Mouse (Mus musculus): ENCODE results near the gene Mtor. TPM values are rescaled to one million over a fixed set of nuclear protein-coding genes. Genes with fewer than 3 reads are reported as not detected.
A peak's percentile ranks its signal among the peaks of the same experiment; 100 is the strongest.

Gene Mtor
- polyA plus RNA-seq, 2 experiments: 18.0 to 18.5 TPM

GRCm38 (mm10) chr4:148428544-148428943, 19.9 kb upstream of the Mtor start:
- 84% methylated on average over 5 of the region's 5 CpGs for WGBS
- Histone ChIP-seq H3K9ac (ENCODE audit: low read depth, low read length, severe bottlenecking) (no peak overlapping the region), H3K4me3 (replicated peaks; ENCODE audit: low read length) (no peak overlapping the region), H3K27ac (replicated peaks; ENCODE audit: low read depth, low read length) (no peak overlapping the region), H3K9me3 (ENCODE audit: control insufficient read depth, low read length) (no peaks in the 10 kb centered on the region), H3K4me2 (replicated peaks; ENCODE audit: low read depth, low read length, severe bottlenecking) (no peak overlapping the region), H3K27me3 (ENCODE audit: control insufficient read depth, insufficient read depth, low read length) (no peaks in the 10 kb centered on the region), H3K4me1 (ENCODE audit: control insufficient read depth, insufficient read depth, low read length) (peaks cover 3% of the 10 kb centered on the region; the same call in 1 of the 2 replicates), H3K36me3 (ENCODE audit: control insufficient read depth, insufficient read depth, low read length) (0 out of 2 replicates have a peak, but pooled peaks cover 4% of the 10 kb centered on the region)
- no peak for DNase-seq (ENCODE audit: low spot score)
- no peak for ATAC-seq (ENCODE audit: low FRiP score, low read depth)
- TF ChIP-seq POLR2A (IDR thresholded peaks at IDR 0.05; ENCODE audit: borderline replicate concordance, extremely low read depth, insufficient read depth, insufficient read length): no peak

- H3K36me3 ChIP-seq (ENCODE audit: control insufficient read depth, insufficient read depth, low read length): 0 out of 2 replicates have a peak, but pooled peaks cover 4% of the 10 kb centered on the region
- ATAC-seq (ENCODE audit: low FRiP score, low read depth): no peak
- H3K9me3 ChIP-seq (ENCODE audit: control insufficient read depth, low read length): no peaks in the 10 kb centered on the region
- 81% methylated on average over 11 of the region's 11 CpGs for WGBS
- H3K9ac ChIP-seq (ENCODE audit: low read depth, low read length, severe bottlenecking): no peak overlapping the region
- H3K4me1 ChIP-seq (ENCODE audit: control insufficient read depth, insufficient read depth, low read length): peaks cover 3% of the 10 kb centered on the region; the same call in 1 of the 2 replicates
- TF ChIP-seq POLR2A (IDR thresholded peaks at IDR 0.05; ENCODE audit: borderline replicate concordance, extremely low read depth, insufficient read depth, insufficient read length): no peak
- H3K27ac ChIP-seq (replicated peaks; ENCODE audit: low read depth, low read length): no peak overlapping the region
- H3K4me2 ChIP-seq (replicated peaks; ENCODE audit: low read depth, low read length, severe bottlenecking): no peak overlapping the region
- H3K27me3 ChIP-seq (ENCODE audit: control insufficient read depth, insufficient read depth, low read length): no peaks in the 10 kb centered on the region
- no peak overlapping the region for H3K4me3 ChIP-seq (replicated peaks; ENCODE audit: low read length)
- DNase-seq (ENCODE audit: low spot score): no peak
These were observed 19.3 kb upstream of the Mtor start for GRCm38 (mm10) chr4:148429121-148429520.

- no peaks in the 10 kb centered on the region for H3K9me3 ChIP-seq (ENCODE audit: control insufficient read depth, low read length)
- 0 out of 2 replicates have a peak, but pooled peaks cover 4% of the 10 kb centered on the region for H3K36me3 ChIP-seq (ENCODE audit: control insufficient read depth, insufficient read depth, low read length)
- H3K4me2 ChIP-seq (replicated peaks; ENCODE audit: low read depth, low read length, severe bottlenecking): no peak overlapping the region
- 16% methylated on average over 6 of the region's 6 CpGs for WGBS
- H3K27me3 ChIP-seq (ENCODE audit: control insufficient read depth, insufficient read depth, low read length): no peaks in the 10 kb centered on the region
- ATAC-seq (ENCODE audit: low FRiP score, low read depth): peak; percentile 62; the same call in 1 of the 2 replicates
- peak; percentile 77 for DNase-seq (ENCODE audit: low spot score)
- no peak for TF ChIP-seq POLR2A (IDR thresholded peaks at IDR 0.05; ENCODE audit: borderline replicate concordance, extremely low read depth, insufficient read depth, insufficient read length)
- no peak overlapping the region for H3K4me3 ChIP-seq (replicated peaks; ENCODE audit: low read length)
- peaks cover 3% of the 10 kb centered on the region; the same call in 1 of the 2 replicates for H3K4me1 ChIP-seq (ENCODE audit: control insufficient read depth, insufficient read depth, low read length)
- no peak overlapping the region for H3K27ac ChIP-seq (replicated peaks; ENCODE audit: low read depth, low read length)
- H3K9ac ChIP-seq (ENCODE audit: low read depth, low read length, severe bottlenecking): no peak overlapping the region
These were observed 18.7 kb upstream of the Mtor start for GRCm38 (mm10) chr4:148429686-148430085.

- Histone ChIP-seq H3K27me3 (ENCODE audit: control insufficient read depth, insufficient read depth, low read length) (no peaks in the 10 kb centered on the region), H3K9ac (ENCODE audit: low read depth, low read length, severe bottlenecking) (no peak overlapping the region), H3K36me3 (ENCODE audit: control insufficient read depth, insufficient read depth, low read length) (peaks cover 10% of the 10 kb centered on the region), H3K4me3 (replicated peaks; ENCODE audit: low read length) (no peak overlapping the region), H3K4me2 (replicated peaks; ENCODE audit: low read depth, low read length, severe bottlenecking) (no peak overlapping the region), H3K4me1 (ENCODE audit: control insufficient read depth, insufficient read depth, low read length) (peaks cover 3% of the 10 kb centered on the region; the same call in 1 of the 2 replicates), H3K9me3 (ENCODE audit: control insufficient read depth, low read length) (no peaks in the 10 kb centered on the region), H3K27ac (replicated peaks; ENCODE audit: low read depth, low read length) (no peak overlapping the region)
- WGBS: 63% methylated on average over 11 of the region's 11 CpGs
- no peak for TF ChIP-seq POLR2A (IDR thresholded peaks at IDR 0.05; ENCODE audit: borderline replicate concordance, extremely low read depth, insufficient read depth, insufficient read length)
- no peak for DNase-seq (ENCODE audit: low spot score)
- no peak for ATAC-seq (ENCODE audit: low FRiP score, low read depth)
These were observed 17.4 kb upstream of the Mtor start for GRCm38 (mm10) chr4:148430880-148431519.

GRCm38 (mm10) chr4:148432488-148432887, 15.9 kb upstream of the Mtor start:
- WGBS: 84% methylated on average over 4 of the region's 4 CpGs
- peaks cover 16% of the 10 kb centered on the region for H3K36me3 ChIP-seq (ENCODE audit: control insufficient read depth, insufficient read depth, low read length)
- H3K4me2 ChIP-seq (replicated peaks; ENCODE audit: low read depth, low read length, severe bottlenecking): no peak overlapping the region
- H3K27ac ChIP-seq (replicated peaks; ENCODE audit: low read depth, low read length): no peak overlapping the region
- TF ChIP-seq POLR2A (IDR thresholded peaks at IDR 0.05; ENCODE audit: borderline replicate concordance, extremely low read depth, insufficient read depth, insufficient read length): no peak
- H3K4me1 ChIP-seq (ENCODE audit: control insufficient read depth, insufficient read depth, low read length): no peaks in the 10 kb centered on the region
- H3K9ac ChIP-seq (ENCODE audit: low read depth, low read length, severe bottlenecking): no peak overlapping the region
- no peak for DNase-seq (ENCODE audit: low spot score)
- H3K27me3 ChIP-seq (ENCODE audit: control insufficient read depth, insufficient read depth, low read length): no peaks in the 10 kb centered on the region
- H3K4me3 ChIP-seq (replicated peaks; ENCODE audit: low read length): no peak overlapping the region
- H3K9me3 ChIP-seq (ENCODE audit: control insufficient read depth, low read length): no peaks in the 10 kb centered on the region
- ATAC-seq (ENCODE audit: low FRiP score, low read depth): no peak

Measured in limb, embryonic 14.5 days (tissue).